Mouse (Mus musculus) heart, adult 9 months (tissue): ENCODE data around the gene Gstp2.
"Not testable (repeated sequence)": the region's sequence is repeated elsewhere in the genome, so short reads cannot be mapped to it uniquely, and the experiment has no call there.

Experiments
- DNase-seq, 2 experiments: peaks; one replicate each; pipeline ENCODE4 v3.0.0; 2022; ENCODE audit warnings: low spot score in 2 of 2

The Gstp2 gene

GRCm38 (mm10) chr19:4070311-4070710 lies 24.5 kb upstream of the Gstp2 start:
- no peak for DNase-seq

DNA sequence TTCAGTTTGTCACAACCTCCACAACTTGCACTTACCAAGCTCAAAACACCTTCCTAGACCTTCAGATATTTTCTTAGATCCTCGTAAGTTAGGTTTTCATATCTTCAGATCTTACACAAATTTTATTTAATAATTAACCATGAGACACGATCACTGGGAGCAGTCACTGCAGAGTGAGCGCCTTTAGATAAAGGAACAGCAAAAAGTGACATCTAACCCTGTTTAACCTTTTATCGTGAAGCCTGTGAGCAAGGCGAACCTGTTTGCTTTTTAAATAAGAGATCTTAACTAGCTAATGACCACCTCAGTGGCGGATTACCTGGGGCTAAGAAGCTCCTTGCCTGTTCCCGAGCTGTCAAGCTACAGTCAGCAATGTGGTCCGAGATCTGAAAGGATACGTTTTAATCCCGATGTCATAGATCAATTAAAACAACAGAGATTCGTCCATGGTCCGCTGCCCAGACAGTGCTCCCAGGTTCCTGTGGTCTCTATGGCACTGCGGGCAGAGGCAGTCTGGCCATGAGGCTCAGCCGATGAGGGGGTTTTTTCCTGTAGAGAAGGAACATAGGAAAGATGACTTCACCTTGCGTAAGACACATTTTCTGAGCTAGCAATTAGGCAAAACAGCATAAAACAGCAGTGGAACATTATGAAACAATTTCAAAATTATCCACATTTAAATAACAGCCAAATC lies 23.0 kb upstream of the Gstp2 start:
- DNase-seq: no peak

DNA sequence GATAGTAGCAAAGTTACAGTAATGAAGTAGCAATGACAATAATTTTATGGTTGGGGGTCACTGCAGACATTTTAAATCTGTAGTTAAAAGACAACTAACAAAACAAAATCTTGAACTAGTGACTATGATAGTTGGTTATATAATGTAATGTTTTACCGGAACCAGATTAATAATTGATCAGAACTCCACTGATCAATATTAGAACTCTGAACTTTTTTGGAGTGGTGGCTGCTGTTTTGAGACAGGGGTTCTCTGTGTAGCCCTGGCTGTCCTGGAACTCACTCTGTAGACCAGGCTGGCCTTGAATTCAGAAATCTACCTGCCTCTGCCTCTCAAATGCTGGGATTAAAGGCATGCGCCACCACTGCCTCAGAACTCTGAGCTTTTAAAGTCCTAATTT lies 22.4 kb upstream of the Gstp2 start:
- DNase-seq: not testable (repeated sequence)

DNA sequence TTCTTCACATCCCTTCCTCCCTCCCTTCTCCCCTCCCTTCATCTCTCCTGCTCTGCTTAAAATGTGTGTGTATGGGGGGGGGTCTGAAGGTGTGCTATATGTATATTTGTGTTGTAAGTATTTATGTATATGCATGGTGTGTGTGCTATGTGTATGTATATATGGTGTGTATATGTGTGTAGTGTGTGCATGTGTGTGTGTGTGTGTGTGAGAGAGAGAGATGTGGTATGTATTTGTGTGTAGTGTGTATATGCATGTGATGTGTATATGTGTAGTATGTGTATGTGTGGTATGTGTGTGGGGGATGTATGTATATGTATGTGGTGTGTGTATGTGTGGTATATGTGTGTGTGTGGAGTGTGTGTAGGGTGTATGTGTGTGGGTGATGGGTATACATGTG lies 21.1 kb upstream of the Gstp2 start:
- DNase-seq: no peak

GRCm38 (mm10) chr19:4066280-4066679 lies 20.5 kb upstream of the Gstp2 start:
- no peak for DNase-seq

DNA sequence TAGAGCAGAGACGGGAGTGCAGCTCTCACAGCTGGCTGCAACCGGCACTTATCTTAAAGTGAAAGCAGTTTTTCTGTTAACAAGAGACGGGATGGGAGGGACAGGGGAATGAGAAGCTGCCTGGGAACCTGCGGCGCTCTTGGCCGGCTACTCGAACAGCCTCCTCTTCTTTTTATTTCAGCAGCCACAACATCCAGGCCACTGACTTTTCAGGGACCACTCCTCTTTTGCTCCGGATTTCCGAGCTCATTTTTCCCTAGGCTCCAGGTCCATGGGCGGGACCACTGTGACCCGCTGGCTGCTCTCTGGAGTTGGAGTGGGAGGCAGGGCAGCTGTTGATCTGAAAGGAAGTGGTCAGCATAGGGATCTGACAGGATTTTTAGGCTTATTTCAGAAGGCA lies 18.7 kb upstream of the Gstp2 start:
- DNase-seq: not testable (repeated sequence)

DNA sequence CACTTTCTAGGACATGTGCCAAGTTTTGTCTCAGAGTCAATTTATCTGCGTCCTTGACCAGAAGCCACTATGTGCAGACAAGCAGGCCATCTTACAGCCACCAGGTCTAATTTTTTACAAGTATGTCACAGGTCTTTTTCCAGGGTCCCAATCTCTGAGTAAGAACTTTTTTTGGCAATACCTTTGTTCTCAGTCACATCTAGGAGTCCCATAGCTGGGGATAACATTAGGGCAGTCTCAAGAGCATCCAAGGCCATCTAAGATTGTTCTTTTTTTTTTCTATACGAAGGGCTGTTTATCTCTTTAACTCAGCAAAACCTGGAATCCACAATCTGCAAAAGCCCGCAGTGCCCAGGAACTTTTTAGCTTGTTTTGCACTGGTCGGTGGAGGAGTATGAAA lies 17.5 kb upstream of the Gstp2 start:
- DNase-seq: not testable (repeated sequence)

DNA sequence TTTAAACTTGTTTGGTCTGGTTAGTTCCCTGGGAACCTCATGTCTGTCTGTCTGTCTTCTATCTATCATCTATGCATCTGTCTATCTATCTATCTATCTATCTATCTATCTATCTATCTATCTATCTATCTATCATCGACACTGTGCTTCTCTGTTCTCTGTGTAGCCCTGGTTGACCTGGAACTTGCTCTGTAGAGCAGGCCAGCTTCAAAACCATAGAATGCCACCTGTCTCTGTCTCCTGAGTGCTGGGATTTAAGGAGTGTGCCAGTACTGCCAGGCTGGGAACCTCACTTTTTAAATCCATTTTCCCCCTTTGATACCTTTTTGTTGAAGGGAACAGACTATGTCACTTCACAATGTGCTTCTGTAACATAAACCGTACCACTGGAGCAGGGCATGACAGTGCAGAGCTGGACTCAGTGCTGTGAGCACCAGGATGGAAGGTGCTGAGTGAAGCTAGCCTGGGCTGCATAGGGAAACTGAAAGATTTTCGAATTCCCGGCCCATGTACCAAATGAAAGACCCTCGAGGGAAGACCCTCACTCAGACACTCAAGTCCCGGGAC lies 15.2 kb upstream of the Gstp2 start:
- no peak for DNase-seq

DNA sequence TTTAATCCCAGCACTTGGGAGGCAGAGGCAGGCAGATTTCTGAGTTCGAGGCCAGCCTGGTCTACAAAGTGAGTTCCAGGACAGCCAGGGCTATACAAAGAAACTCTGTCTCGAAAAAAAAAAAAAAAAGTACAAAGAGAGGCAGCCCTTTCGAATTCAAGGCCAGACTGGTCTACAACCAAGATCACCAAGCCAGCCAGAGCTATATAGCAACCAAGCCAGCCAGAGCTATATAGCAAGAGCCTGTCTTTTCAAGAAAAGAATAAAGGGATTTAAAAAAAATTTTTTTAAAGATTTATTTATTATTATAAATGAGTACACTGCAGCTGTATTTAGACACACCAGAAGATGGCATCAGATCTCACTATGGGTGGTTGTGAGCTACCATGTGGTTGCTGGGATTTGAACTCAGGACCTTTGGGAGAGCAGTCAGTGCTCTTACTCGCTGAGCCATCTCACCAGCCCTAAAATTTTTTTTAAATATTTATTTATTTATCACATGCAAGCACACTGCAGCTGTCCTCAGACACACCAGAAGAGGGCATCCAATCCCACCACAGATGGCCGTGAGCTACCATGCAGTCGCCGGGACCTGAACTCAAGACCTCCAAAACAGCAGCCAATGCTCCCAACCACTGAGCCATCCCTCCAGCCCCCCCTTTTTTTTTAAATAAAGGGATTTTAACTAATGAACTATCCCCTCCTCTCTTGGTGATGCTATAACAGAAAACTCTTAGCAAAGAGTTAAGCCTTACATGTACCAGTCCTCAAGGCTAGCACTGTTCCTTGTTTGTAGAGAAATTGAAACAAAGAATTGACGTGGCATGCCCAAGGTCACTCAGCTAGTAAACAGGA lies 14.4 kb upstream of the Gstp2 start:
- not testable (repeated sequence) for DNase-seq

DNA sequence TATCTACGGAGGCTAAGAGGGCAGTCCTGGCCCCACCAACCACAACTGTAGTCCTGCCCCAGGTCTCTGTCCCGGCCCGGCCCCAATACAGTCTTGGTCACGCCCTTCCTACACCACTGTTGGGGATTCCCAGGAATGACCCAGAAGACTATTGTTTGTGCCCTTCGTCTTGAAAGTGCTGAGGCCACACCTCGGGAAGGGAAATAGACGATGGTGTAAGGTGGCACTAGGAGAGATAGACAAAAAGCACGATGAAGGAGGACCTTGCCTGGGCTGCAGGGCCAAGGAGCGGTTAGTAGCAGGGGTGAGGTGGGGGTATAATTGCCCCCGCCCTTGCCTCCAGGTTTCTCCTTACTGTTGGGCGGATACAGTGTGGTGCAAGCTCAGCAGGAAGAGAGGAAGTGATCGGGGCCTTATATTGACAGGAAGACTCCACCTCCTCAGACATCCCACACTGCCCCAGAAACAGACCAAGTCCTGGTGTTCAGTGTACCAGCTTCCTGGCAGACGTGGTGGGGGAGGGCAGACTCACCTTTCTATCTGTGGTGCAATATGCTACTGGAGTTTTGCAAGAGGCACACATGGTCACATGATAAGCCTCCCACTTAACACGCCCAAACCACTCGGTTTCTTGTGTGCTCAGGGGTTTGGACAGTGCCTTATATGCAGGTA lies 13.4 kb upstream of the Gstp2 start, which contains the start of gene Gstp3:
Gene Gstp3 (minus strand): TSS at position 501 of the 672 bp plus-strand sequence.
- no peak for DNase-seq

- no peak for DNase-seq
Measured at GRCm38 (mm10) chr19:4058581-4058980, 12.8 kb upstream of the Gstp2 start.

DNA sequence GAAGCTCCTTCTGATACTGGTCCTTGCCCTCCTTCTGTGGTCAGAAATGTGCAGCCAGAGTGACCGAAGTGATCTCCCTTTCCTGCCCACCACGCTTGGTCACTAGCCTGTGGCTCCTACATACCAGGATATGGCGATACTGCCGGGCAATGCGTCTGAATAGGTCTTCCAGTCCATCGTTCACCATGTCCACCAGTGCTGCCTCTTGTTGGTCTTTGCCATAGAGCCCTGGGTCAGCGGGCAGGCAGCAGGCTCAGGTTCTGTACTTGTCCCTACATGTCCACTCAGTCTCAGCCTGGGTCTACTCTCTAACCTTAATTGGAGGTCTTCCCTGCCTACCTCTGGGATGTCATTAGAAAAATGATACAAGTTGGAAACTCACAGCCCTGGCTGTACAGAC lies 12.1 kb upstream of the Gstp2 start:
- no peak for DNase-seq

DNA sequence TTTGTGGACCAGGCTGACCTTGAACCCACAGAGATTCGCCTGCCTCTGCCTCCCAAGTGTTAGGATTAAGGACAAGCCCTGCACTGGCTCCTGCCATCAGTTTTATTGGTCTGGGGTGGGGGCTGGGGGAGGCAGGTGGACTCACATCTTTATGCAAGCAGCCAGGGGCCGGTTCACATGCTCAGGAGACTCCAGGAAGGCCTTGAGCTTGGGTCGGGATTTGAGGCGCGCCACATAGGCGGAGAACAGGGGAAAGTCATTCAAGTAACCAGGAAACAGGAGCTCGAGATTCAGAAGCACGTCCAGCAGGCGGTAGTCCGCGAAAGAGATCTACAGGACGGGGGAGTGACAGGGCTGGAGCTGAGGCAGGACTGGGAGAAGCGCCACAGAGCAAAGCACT lies 11.6 kb upstream of the Gstp2 start:
- DNase-seq: no peak

DNA sequence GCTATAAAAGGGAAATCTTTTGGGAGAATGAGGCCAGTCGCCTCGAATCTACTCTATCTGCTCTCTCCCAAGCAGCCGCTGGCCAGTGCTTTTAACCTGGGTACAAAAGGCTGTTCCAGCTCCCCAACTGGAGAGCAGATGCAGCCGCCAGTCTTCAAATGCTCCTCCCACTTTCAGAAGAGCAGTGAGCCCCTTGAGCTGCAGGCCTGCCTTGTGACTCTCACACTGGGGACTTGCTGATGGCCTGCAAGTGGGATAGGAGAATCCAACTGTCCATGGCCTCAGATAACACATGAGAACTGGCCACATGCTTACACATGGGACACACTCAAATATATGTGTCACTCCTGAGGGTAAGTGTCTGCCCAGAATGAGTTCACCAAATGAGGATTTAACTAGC lies 10.9 kb upstream of the Gstp2 start:
- DNase-seq: no peak

GRCm38 (mm10) chr19:4055947-4056693 lies 10.3 kb upstream of the Gstp2 start:
- DNase-seq: no peak

DNA sequence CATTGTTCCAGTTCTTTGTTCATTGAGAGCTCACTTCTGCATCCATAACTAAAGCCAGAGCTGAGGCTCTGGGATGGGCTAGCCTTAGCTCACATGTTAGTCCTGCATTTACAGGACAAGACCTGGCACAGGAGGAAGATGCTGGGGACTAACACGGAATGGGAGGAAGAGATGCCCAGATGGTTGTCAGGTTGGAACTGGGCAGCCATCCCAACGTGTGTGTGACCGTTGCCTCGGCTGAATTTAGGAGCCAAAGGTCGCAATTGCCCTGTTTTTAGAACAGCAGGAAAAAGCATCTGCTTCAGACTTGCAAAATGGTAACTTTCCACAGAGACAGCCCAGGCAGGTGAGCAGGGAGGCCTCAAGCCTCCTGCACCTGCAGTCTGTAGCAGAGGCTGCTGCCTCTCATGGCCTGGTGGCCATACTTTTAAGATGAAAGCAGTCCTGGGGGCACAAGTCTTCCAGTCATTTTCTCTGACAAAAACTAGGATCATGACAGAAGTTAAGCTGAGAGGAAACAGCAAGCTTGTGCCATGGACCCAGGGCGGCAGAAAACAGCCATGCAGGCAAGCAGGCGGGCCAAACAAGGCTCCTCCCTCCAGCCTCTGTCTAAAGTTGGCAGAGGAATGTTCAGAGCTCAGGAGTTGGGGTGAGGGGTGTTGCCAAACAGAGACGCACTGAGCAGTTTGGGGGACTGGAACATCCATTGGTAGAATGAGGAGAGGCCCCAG lies 9.6 kb upstream of the Gstp2 start:
- no peak for DNase-seq

GRCm38 (mm10) chr19:4054613-4055012 lies 8.8 kb upstream of the Gstp2 start:
- no peak for DNase-seq

DNA sequence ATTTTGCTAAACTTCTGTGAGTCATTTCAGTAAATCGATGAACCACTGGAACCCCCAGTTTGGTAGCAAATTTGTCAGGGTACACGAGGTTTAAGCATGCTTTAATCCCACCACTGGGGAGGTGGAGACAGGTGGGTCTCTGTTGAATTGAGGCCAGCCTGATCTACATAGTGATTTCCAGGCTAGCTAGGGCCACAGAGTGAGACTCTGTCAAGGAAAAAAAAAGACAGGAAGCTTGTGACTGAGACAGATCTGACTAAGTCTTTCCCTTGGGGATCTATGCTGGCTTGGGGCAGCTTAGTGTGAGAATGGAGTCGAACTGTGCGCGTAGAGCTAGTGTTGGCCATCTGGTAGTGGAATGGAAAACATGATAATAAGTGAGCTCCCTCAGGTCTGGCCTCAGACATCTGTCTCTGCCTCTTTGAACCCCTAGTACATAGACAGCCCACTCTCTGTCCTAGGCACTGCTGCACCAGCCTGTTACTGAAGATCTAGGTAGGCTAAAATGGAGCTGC lies 6.8 kb upstream of the Gstp2 start:
- no peak for DNase-seq

DNA sequence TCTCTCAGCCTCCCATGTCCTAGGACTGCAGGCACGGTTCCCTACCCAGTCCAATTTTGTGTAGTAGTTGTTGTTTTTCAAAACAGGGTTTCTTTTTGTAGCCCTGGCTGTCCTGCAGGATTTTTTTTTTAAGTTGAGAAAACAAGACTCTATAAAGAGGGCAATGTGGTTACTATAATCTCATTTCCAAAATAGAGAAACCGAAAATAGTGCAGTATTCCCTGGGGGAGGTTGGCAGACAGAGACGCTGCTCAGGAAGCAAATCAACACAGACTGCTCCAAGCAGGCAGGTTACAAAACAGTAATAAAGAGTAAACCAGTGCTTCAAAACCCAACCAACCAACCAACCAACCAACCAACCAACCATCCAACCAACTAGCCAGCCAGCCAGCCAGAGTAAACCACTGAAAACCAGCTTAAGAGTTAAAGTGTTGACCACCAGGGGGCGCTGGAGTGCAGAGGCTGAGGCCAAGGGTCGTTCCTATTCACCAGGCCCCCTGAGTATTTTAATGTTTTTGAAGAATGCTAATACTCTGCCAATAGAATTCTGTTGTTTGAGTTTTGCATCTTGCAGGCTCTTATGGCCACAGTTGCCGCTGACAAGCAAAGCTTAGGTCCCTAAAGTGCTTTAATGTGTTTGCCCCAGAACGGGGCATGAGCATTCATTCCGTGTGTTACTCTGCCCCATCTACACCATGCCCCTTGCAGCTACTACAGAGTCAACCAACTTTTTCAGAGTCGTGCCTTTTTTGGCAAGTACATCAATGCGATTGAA lies 6.1 kb upstream of the Gstp2 start:
- DNase-seq: peak in 1 of 2 experiments; percentile 59

- no peak for DNase-seq
Measured at GRCm38 (mm10) chr19:4051016-4051415, 5.2 kb upstream of the Gstp2 start.
